In genomic region chr12:106288791-106289515, GRCm38 (mm10) we compare ENCODE assay signal across 15 mouse cellular contexts.
A peak's percentile ranks its signal among the peaks of the same experiment; 100 is the strongest.
DNase-seq lines count a peak whose midpoint lies in the region; ATAC-seq and TF ChIP-seq lines count a peak whose summit lies in the region.
"Had no signal": no experiment of that assay in that cellular context is flagged by ENCODE, and none has a peak within 500 bp of the region (broad histone marks: within the 10 kb centered on the region; RNA-seq: fewer than 3 reads in every experiment).

No protein-coding gene starts in this region.

- no peaks in the 10 kb centered on the region for H3K9me3 ChIP-seq in lung, embryonic 14.5 days (ENCODE audit: low read depth, low read length)
- H3K9me3 ChIP-seq in ES-Bruce4 (replicated peaks; ENCODE audit: control insufficient read depth, insufficient read depth, low read length, poor library complexity, severe bottlenecking) = no peaks in the 10 kb centered on the region
- H3K9me3 ChIP-seq: embryonic facial prominence, embryonic 15.5 days; forebrain, embryonic 12.5 days; lung, embryonic 15.5 days had no signal

- no peak overlapping the region for H3K4me2 ChIP-seq in lung, embryonic 14.5 days
- H3K4me2 ChIP-seq: embryonic facial prominence, embryonic 15.5 days; forebrain, embryonic 12.5 days; heart, embryonic 12.5 days; lung, embryonic 15.5 days had no signal

- H3K4me3 ChIP-seq in lung, embryonic 14.5 days (ENCODE audit: low read depth, low read length) = no peak overlapping the region
- no peak overlapping the region for H3K4me3 ChIP-seq in ES-Bruce4 (ENCODE audit: low read depth, low read length)
- H3K4me3 ChIP-seq: embryonic facial prominence, embryonic 15.5 days; forebrain, embryonic 12.5 days; heart, embryonic 12.5 days; lung, embryonic 15.5 days had no signal

- no peak for ATAC-seq in lung, embryonic 14.5 days (ENCODE audit: insufficient read depth)

- H3K36me3 ChIP-seq in lung, embryonic 14.5 days (ENCODE audit: insufficient read depth) = no peaks in the 10 kb centered on the region
- no peaks in the 10 kb centered on the region for H3K36me3 ChIP-seq in ES-Bruce4 (ENCODE audit: control insufficient read depth, insufficient read depth, low read length, poor library complexity, severe bottlenecking)
- H3K36me3 ChIP-seq: embryonic facial prominence, embryonic 15.5 days; forebrain, embryonic 12.5 days; heart, embryonic 12.5 days; lung, embryonic 15.5 days had no signal

- H3K4me1 ChIP-seq in lung, embryonic 14.5 days (ENCODE audit: insufficient read depth) = no peaks in the 10 kb centered on the region
- no peaks in the 10 kb centered on the region for H3K4me1 ChIP-seq in ES-Bruce4 (ENCODE audit: control insufficient read depth, insufficient read depth, low read length)
- H3K4me1 ChIP-seq: embryonic facial prominence, embryonic 15.5 days; forebrain, embryonic 12.5 days; lung, embryonic 15.5 days had no signal

- no peak for TF ChIP-seq EP300 in ES-Bruce4 (IDR thresholded peaks at IDR 0.05; ENCODE audit: insufficient read depth, low read depth, low read length)

- 44% methylated on average over 23 of the region's 23 CpGs for WGBS in lung, embryonic 14.5 days

- TF ChIP-seq POLR2A in ES-Bruce4 (IDR thresholded peaks at IDR 0.05; ENCODE audit: insufficient read depth, low read length) = no peak

- H3K9ac ChIP-seq in lung, embryonic 14.5 days = no peak overlapping the region
- H3K9ac ChIP-seq in ES-Bruce4 (ENCODE audit: low read depth, poor library complexity, severe bottlenecking) = no peak overlapping the region
- H3K9ac ChIP-seq: embryonic facial prominence, embryonic 15.5 days; forebrain, embryonic 12.5 days; heart, embryonic 12.5 days; lung, embryonic 15.5 days had no signal

- no peak for DNase-seq in lung, embryonic 14.5 days
- DNase-seq in lung, postnatal 36 days = no peak
- DNase-seq in kidney, adult 8-10 months = peak; percentile 3 to 7
- DNase-seq in kidney, postnatal 4 days = peak; percentile 35 to 59
- DNase-seq in gastrocnemius, postnatal 25 days = no peak
- no peak for DNase-seq in thymus, adult 18-20 months
- no peak for DNase-seq in adrenal gland, postnatal 14 days
- DNase-seq: cerebellum, adult 11 months; heart, postnatal 36 days; right cerebral cortex, adult 18-20 months had no signal

- 0 out of 2 replicates have a peak, but pooled peaks have one; percentile 29 for TF ChIP-seq CTCF in lung, embryonic 14.5 days (IDR thresholded peaks at IDR 0.05; ENCODE audit: low read depth)
- TF ChIP-seq CTCF in ES-Bruce4 (IDR thresholded peaks at IDR 0.05; ENCODE audit: low read depth, low read length) = peak; percentile 28

- H3K27ac ChIP-seq in lung, embryonic 14.5 days (ENCODE audit: low read depth) = no peak overlapping the region
- H3K27ac ChIP-seq in ES-Bruce4 (ENCODE audit: insufficient read depth, low read length) = no peak overlapping the region
- H3K27ac ChIP-seq: embryonic facial prominence, embryonic 15.5 days; forebrain, embryonic 12.5 days; lung, embryonic 15.5 days had no signal

- no peaks in the 10 kb centered on the region for H3K27me3 ChIP-seq in lung, embryonic 14.5 days (ENCODE audit: insufficient read depth, low read length)
- H3K27me3 ChIP-seq in ES-Bruce4 (ENCODE audit: control insufficient read depth, insufficient read depth, low read length, poor library complexity, severe bottlenecking) = no peaks in the 10 kb centered on the region
- H3K27me3 ChIP-seq: embryonic facial prominence, embryonic 15.5 days; heart, embryonic 12.5 days; lung, embryonic 15.5 days had no signal

Comparison
In these comparisons a context has a peak if more than half of its experiments do, and no peak if none do; other contexts are left out.
1. DNase-seq: peak in kidney, adult 8-10 months (2 of 2) and kidney, postnatal 4 days (2 of 2); none in lung, embryonic 14.5 days (single experiment), lung, postnatal 36 days (single experiment), gastrocnemius, postnatal 25 days (single experiment), thymus, adult 18-20 months (0 of 2) and adrenal gland, postnatal 14 days (single experiment).